Mouse (Mus musculus) thymus, adult 18-20 months (tissue): ENCODE results near the gene Timm13.
A peak's percentile ranks its signal among the peaks of the same experiment; 100 is the strongest.

Experiments used
- DNase-seq, 2 experiments: peaks; one replicate each; pipeline ENCODE4 v3.0.0; 2022; ENCODE audit warnings: mixed read lengths in 2 of 2

Timm13 gene

DNA sequence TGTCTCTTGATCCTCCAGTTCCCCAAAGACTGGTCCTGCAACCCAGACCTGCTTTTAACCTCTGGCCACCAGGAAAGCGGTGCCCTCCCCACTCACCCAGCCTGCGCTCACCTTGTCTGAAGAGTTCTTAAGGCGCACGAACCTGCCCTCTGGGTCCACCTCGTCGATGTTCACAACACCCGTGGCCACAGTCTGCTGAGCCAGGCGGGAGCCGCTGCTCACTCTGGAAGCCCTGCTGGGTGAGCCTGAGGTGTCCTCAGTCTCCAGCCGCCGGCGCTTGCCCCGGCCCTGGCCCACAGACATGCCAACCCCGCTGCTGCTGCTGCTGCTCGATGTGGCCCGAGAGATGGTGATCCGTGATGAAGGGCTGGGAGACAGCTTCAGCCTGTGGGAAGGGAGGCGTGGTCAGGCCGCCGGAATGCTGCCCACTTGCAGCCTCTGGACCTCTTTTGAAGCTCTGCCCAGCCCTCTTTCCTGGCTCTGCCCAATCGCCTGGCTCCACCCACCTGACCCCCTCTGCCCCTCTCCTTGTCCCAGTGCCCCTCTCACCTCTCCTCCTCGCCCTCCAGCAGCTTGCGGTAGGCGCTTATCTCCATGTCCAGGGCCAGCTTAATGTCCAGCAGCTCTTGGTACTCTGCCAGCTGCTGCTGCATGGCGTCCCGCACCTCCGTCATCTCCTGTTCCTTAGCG lies 3.4 kb upstream of the Timm13 start:
- DNase-seq: no peak

- no peak for DNase-seq
Observed at GRCm38 (mm10) chr10:80903282-80903681, 2.5 kb upstream of the Timm13 start.

DNA sequence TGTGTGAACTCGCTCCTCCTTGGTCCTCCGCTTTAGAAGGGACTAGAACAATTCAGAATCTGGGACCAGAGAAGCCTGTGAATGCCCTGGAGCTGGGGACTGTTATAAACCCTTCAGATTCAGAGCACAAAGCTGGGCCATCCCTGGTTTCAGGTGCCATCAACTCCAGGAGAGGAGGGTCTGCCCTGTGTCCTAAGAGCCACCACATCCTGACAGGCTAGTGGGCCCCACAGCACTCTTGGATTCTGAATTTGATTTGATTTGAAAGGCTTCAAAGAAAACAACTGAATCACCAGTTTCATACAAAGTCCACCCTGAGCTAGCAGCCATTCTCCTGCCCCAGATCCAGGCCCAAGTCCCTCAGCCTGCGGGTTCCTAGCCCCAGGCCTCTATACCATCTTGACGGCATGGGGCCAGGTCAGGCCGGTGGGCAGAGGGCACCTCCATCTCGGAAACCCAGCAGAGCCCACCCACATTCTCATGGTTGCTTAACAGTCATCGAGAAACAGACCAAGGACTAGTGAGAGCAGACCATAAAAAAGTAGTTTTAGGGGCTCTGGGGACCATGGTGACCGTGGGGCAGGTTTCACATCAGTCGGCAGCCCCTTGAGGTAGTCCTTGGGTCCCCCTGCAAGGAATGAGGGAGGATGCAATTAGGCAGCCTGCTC lies 1.6 kb upstream of the Timm13 start:
- DNase-seq: no peak

DNA sequence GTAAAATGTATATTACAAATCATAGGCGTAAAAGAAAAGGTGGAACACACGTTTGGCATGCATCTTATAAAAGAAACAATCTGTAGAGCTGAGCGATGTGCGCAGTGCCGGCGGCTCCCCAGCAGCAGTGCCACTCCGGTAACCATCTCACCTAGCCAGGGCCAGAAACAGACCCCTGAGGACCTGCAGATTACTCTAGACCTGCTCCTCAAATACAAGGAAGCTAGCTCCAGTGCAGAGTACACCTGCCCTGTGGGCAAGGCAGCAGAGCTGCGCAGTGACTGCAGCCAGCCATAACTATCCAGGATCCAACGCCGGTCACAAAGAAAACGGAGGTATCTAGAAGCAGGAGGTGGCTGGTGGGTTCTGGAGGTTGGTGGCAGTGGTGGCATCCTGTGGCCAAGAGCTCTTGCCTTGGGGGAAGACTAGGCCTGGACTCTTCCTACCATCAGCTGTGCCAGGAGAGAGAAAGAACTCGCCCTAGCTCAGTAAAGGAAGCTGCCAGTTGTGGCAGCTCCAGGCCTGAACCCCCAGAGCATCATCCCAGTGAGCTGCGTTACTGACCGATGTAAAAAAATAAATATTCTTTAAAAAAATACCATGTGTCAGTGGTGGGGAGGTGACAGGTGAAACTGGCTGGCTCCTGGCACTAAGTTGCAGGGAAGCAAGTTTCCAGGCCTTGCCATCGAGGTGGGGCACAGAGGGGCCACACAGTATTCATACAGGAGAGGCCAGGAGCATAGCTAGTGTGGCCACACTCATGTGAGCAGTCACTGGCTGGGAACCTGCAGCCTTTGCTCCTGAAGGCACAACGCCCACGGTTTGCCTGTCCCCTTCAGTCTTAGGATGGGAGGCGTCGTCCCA lies 872 bp upstream of the Timm13 start:
- DNase-seq: no peak

DNA sequence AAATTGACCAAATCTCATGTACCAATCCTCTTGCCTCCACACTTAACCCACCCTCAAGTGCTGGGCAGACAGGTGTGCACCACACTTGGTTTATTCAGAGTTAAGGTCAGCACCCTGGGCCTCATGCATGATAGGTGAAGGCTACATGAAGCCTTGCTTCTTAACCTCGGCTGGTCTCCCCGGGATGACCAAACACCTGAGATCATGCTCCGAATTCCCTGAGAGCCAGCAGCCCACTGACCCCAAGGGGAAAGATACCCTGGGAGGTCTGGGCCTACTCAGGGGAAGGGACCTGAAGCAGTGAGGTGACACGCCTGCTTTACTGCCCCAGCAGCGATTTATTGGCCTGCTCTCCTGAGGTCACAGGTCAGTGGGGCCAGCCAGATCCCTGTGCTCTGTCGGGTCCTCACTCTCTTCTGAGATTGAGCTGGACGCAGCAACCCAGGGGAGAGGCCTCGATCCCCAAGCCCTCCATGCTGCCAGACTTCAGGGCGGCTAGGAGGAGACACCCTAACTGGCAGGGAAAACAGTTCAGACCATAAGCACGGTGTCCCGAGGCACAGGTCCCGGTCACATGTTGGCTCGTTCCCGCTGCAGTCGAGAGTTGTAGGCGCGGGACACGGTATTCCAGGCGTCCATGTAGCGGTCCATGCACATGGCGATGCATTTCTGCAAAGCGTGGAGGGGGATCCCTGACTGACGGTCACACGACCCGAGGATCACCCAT lies 1.0 kb downstream of the Timm13 start:
- DNase-seq: no peak

DNA sequence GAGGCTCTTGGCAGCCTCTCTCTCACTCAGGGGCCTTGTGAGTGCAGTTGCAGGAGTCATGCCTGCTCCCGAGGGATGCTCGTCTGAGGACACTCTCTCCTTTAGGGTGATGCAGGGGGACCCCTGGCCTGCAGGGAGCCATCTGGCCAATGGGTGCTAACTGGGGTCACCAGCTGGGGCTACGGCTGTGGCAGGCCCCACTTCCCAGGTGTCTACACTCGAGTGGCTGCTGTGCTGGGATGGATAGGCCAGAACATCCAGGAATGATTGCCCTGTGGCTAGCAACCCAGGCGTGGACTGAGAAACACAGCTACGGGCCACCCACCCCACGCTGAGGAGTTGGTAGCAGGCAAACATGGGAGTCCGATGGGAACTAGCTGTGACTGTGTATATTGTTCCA lies 1.7 kb downstream of the Timm13 start:
- DNase-seq: no peak

GRCm38 (mm10) chr10:80897861-80898510 lies 2.8 kb downstream of the Timm13 start:
- no peak for DNase-seq

DNA sequence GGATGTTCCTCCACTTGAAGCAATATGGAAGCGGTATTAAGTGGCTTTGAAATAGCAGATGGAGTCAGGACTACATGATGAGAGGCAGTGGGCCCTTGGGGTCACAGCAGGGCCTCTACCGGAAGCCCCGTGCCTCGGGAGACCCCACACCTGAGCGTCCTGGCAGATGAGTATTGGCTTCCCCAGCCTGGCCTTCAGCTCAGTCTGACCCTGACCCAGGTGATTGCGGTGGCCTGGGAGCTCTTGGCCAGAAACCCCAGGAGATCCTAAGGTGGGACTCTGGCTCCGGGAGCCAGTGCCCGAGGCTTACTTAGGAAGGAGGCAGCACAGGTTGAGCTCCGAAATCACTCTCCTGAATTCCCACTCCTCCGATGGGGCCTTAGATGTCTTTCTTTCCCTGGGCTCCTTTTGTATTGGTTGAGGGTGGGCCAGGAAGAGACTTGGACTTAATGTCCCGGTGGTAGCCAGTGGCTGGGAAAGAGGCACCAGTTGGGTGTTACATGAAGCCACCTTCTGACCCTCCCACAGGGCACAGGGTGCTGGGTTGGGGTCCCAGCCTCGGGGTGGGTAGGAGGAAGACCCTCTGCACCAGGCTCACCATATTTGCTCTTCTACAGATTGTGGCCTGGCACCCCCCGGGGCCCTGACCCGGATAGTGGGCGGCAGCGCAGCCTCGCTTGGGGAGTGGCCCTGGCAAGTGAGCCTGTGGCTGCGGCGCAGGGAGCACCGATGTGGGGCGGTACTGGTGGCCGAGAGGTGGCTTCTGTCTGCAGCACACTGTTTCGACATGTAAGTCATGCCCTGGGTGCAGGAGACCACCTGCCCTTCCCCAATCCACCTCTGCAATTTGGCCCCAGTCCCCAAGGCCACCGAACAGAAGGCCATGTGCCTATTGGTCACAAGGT lies 3.9 kb downstream of the Timm13 start:
- no peak for DNase-seq

DNA sequence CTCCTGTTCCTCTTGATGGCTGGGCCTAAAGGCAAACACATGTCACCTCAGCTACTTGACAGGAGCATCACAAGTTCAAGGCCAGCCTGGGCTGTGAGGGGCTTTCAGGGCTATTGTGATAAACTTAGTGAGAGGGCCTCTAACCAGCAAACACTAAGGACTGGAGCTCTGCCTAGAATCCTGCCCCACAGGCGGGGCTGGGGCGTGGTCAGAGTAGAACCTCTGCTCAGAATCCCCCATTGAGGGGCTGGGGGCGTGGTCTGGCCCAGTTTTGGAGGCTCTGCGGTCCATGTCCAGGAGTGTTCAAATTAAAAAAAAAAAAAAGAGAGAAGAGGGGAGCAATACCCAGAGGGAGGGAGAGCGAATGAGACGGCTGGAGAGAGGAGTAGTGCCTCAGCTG lies 5.1 kb downstream of the Timm13 start:
- no peak for DNase-seq

DNA sequence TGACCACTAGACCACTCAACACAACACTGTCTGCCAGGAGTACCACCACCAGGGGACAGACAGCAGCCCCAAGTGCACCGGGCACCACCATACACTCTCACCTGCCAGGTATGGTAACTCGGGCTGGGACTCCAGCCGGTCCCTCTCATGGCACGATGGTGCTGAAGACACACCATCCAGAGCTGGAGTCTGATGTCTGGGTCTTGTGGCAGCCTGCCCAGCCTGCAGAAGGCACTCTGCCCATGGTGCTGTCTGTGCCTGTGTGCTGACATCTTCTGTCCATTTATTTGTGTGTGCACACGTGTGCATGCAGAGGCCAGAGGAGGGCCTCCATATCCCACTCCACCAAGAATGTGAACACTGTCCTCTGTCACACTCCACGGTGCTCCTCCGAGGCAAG lies 5.7 kb downstream of the Timm13 start:
- no peak for DNase-seq

DNA sequence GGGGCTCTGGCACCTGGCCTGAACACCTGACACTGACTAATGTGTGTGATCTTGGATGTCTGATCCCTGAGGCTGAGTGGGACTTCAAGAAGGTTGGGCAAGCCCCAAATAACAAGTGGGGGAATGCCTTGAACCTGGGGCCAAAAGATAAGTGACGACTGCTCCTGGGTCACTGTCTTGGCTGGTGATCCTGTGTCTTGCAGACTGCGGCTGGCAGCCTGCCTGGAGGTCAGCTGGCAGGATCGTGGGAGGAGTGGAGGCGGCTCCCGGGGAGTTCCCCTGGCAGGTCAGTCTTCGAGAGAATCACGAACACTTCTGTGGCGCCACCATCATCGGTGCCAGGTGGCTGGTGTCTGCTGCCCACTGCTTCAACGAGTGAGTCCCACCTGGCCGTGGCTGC lies 13.6 kb downstream of the Timm13 start:
- no peak for DNase-seq

GRCm38 (mm10) chr10:80881301-80881700 lies 19.5 kb downstream of the Timm13 start:
- peak; percentile 51 to 60 for DNase-seq

DNA sequence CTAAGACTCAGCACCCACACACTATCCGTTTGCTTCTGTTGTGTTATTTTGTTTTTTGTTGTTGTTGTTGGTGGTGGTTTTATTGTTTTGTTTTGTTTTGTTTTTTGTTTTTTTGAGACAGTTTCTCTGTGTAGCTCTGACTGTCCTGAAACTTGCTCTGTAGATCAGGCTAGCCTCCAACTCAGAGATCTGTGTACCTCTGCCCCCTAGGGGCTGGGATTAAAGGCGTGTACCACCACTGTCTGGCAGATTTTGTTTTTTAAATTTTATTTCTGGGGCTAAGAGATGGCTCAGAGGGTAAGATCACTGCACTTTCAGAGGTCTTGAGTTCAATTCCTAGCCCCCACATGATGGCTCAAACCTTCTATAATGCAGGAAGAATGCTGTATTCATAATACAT lies 19.9 kb downstream of the Timm13 start:
- no peak for DNase-seq

- peak; percentile 32 to 50 for DNase-seq
Observed at GRCm38 (mm10) chr10:80880131-80880641, 20.6 kb downstream of the Timm13 start.

GRCm38 (mm10) chr10:80876594-80876993 lies 24.2 kb downstream of the Timm13 start:
- DNase-seq: no peak

GRCm38 (mm10) chr10:80876028-80876427 lies 24.7 kb downstream of the Timm13 start:
- peak in 1 of 2 experiments; percentile 39 for DNase-seq

DNA sequence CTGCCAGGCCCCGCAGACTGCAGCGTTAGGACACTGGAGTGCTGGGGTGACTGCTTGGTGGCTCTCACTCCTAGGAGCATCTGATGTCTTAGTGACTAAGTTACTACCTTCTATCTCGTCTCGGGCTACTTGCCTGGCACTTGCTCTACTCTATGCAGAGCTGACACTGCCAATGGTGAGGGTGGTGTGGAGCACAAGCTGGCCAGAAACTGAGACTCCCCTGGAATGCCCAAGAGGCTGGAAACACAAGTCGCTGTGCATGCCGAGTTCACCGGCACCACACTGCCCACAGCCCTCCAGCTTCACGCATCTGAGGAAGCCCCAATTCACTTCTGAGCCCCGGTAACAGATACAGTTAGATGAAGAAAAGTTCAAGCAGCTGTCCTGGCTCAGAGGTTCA lies 26.7 kb downstream of the Timm13 start:
- DNase-seq: no peak

DNA sequence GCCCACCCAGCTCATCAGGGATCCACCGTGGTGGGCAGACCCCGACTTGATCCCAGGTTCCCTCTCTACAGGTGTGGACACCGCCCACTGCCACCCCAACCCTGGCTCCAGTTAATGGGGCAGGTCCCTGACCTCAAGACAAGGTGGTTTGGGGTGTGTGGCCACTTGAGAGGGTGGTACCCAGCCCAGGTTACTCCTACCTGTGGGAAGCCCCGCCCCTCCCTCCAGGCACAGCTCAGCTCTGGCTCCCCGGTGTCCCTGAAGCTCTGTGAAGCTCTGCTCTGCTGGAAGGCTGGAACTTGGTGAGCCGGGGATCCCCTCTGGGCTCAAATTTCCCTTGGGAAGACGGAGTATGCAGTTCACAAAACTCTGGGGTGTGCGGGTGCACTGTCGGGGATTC lies 29.2 kb downstream of the Timm13 start, which contains the start of gene Tmprss9:
TSS of gene Tmprss9 (plus strand) at position 268 of the 400 bp plus-strand sequence.
- no peak for DNase-seq

DNA sequence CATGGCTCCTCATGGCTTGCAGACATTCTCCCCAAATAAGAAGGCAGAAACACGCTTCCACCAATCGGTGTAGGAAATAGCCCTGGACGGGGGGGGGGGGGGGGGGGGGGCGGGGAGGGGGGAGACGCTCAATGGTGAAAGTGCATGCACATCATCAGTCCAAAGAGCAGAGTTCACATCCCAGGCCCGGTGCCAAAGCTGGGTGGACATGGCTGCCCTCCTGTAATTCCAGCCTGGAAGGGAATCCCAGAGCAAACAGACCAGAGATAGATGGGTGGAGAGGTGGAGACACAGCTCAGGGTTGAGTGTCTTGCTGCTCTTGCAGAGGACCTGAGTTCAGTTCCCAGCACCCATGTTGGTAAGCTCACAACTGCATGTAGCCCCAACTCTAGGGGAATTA lies 29.8 kb downstream of the Timm13 start:
- no peak for DNase-seq

DNA sequence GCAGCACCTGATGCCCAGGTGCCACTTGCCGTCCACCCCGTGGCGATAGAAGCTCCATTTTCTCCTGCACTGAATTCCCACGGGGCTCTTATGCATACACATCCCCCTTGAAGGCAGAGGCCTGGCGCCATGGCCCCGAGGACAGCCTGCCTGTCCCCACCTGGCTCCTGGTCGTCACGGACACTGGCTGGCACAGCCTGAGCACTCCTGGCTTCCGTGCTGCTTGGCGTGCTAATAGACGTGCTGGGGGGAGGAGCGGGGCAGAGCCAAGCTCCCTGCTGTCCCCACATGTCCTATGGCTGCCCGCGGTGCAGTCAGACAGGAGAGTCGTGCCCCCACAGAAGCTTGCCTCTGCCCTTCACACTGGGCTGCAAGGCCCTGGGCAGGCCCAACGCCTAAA lies 36.3 kb downstream of the Timm13 start:
- no peak for DNase-seq

GRCm38 (mm10) chr10:80862305-80862704 lies 38.5 kb downstream of the Timm13 start:
- no peak for DNase-seq
